Mouse (Mus musculus): ENCODE results near the gene Gbgt1. TPM values are rescaled to one million over a fixed set of nuclear protein-coding genes. Genes with fewer than 3 reads are reported as not detected.

Gbgt1 gene
- polyA plus RNA-seq, 1 experiment from 2014 or later = 1.8 TPM

GRCm38 (mm10) chr2:28540587-28541227 lies 44.0 kb downstream of the Gbgt1 start:
- ATAC-seq (ENCODE audit: borderline replicate concordance, extremely low read depth, low FRiP score, low TSS enrichment) = no peak
- WGBS = 73% methylated on average over 8 of the region's 8 CpGs
- Histone ChIP-seq H3K27ac (no peak overlapping the region), H3K4me3 (no peak overlapping the region), H3K36me3 (peaks cover 33% of the 10 kb centered on the region), H3K4me1 (peaks cover 46% of the 10 kb centered on the region), H3K27me3 (no peaks in the 10 kb centered on the region), H3K9ac (no peak overlapping the region), H3K9me3 (no peaks in the 10 kb centered on the region), H3K4me2 (no peak overlapping the region)

DNA sequence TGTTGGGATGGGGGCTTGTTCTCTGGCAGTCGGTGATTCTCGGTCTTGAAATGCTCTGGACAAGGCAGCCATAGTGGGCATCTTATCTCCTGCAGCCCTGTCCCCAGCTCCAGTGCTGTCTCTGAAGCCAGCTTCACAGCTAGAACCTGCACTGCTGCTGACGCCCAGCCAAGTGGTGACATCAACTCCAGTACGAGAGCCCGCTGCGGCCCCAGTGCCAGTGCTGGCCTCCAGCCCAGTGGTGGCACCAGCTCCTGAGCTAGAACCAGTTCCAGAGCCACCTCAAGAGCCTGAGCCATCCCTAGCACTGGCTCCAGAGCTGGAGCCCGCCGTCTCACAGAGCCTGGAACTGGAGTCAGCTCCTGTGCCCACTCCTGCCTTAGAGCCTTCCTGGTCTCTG lies 47.2 kb downstream of the Gbgt1 start:
- Histone ChIP-seq H3K27me3 (no peaks in the 10 kb centered on the region), H3K4me3 (no peak overlapping the region), H3K4me1 (peaks cover 15% of the 10 kb centered on the region), H3K36me3 (peaks cover 48% of the 10 kb centered on the region), H3K9ac (no peak overlapping the region), H3K4me2 (no peak overlapping the region), H3K27ac (no peak overlapping the region), H3K9me3 (no peaks in the 10 kb centered on the region)
- 89% methylated on average over 8 of the region's 8 CpGs for WGBS
- no peak for ATAC-seq (ENCODE audit: borderline replicate concordance, extremely low read depth, low FRiP score, low TSS enrichment)

DNA sequence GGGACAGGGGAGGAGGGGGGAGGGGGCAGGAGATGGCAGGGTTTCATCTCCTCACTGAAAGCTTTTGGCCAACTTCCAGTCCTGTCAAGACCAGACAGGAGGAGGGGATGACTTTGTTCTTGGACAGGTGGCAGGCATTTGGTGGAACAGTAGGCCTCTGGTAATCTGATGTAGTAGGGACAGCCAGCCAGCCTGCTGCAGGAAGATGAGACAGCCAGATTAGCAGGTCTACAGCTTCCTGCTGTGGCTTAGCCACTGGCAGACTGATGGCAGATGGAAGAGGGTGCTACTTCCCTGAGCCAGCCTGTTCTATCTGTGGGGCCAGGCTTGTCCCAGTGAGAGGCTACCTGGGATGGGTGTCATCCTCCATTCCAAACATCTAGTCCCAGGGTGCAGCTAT lies 49.3 kb downstream of the Gbgt1 start:
- Histone ChIP-seq H3K9ac (no peak overlapping the region), H3K9me3 (no peaks in the 10 kb centered on the region), H3K4me2 (no peak overlapping the region), H3K4me3 (no peak overlapping the region), H3K27ac (no peak overlapping the region), H3K27me3 (no peaks in the 10 kb centered on the region), H3K36me3 (peaks cover 69% of the 10 kb centered on the region), H3K4me1 (no peaks in the 10 kb centered on the region)
- ATAC-seq (ENCODE audit: borderline replicate concordance, extremely low read depth, low FRiP score, low TSS enrichment) = no peak

- WGBS = 74% methylated on average over 6 of the region's 6 CpGs
- Histone ChIP-seq H3K4me3 (no peak overlapping the region), H3K4me1 (no peaks in the 10 kb centered on the region), H3K36me3 (peaks cover 75% of the 10 kb centered on the region), H3K27me3 (no peaks in the 10 kb centered on the region), H3K9me3 (no peaks in the 10 kb centered on the region), H3K9ac (no peak overlapping the region), H3K4me2 (no peak overlapping the region), H3K27ac (no peak overlapping the region)
- no peak for ATAC-seq (ENCODE audit: borderline replicate concordance, extremely low read depth, low FRiP score, low TSS enrichment)
Measured at GRCm38 (mm10) chr2:28546560-28546959, 49.9 kb downstream of the Gbgt1 start.

DNA sequence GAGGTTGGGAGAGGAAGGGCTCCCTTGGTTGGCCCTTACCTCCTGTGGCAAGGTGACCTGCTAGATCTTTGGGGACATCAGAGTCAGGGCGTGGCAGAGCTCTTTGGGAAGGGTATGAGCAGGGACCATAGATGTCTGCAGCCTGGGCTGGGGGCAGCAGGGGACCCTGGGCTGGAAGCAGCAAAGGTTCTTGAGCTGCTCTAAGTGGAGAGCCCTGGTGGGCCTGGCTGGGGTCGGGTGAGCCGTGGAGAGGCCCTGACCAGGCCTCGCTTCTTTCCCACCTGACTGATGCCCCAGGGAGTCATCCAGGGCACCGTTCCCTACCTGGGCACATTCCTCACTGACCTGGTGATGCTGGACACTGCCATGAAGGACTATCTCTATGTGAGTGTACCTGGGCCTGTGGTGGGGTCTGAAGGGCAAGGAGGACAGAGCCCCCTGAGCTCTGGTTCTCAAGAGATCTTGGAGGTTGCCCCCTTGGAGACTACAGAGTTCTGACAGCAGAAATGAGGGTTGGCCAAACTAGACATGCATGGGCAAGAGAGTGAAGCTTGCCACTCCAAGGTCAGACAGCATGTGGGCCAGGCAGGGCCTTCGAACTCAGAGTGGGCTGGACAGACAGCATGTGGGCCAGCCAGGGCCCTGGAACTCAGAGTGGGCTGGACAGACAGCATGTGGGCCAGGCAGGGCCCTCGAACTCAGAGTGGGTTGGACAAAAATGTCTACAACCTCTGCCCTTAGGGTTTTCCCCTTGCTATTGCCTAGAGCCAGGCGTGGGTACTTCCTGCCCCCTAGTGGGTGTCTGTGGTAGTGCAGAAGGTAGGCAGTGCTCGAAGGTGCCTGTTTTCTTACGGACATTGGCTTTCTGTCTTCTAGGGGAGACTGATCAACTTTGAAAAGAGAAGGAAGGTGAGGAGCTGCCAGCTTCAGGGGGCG lies 50.8 kb downstream of the Gbgt1 start:
- Histone ChIP-seq H3K4me2 (no peak overlapping the region), H3K9me3 (no peaks in the 10 kb centered on the region), H3K27ac (no peak overlapping the region), H3K36me3 (peaks cover 79% of the 10 kb centered on the region), H3K27me3 (no peaks in the 10 kb centered on the region), H3K4me1 (no peaks in the 10 kb centered on the region), H3K4me3 (no peak overlapping the region), H3K9ac (no peak overlapping the region)
- WGBS = 50% methylated on average over 11 of the region's 11 CpGs
- ATAC-seq (ENCODE audit: borderline replicate concordance, extremely low read depth, low FRiP score, low TSS enrichment) = peak; percentile 51; the same call in 1 of the 2 replicates

DNA sequence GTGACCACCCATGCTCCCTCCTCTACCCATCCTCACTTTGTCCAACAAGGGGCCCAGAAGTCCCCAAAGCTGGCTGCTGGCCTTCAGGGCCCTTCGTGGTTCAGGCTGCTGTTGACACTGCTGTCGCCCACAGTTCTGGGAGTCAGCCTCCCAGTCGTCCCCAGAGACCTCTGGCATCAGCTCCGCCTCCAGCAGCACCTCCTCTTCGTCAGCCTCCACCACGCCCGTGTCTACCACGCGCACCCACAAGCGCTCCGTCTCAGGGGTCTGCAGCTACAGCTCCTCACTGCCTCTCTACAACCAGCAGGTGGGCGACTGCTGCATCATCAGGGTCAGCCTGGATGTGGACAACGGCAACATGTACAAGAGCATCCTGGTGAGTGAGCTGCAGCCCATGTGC lies 52.5 kb downstream of the Gbgt1 start:
- peaks cover 76% of the 10 kb centered on the region for H3K36me3 ChIP-seq
- no peak overlapping the region for H3K27ac ChIP-seq
- H3K9ac ChIP-seq = no peak overlapping the region
- H3K9me3 ChIP-seq = no peaks in the 10 kb centered on the region
- no peaks in the 10 kb centered on the region for H3K27me3 ChIP-seq
- 87% methylated on average over 13 of the region's 13 CpGs for WGBS
- H3K4me2 ChIP-seq = no peak overlapping the region
- ATAC-seq (ENCODE audit: borderline replicate concordance, extremely low read depth, low FRiP score, low TSS enrichment) = no peak
- no peaks in the 10 kb centered on the region for H3K4me1 ChIP-seq
- H3K4me3 ChIP-seq = no peak overlapping the region

GRCm38 (mm10) chr2:28552301-28552700 lies 55.6 kb downstream of the Gbgt1 start:
- Histone ChIP-seq H3K36me3 (peaks cover 55% of the 10 kb centered on the region), H3K9me3 (no peaks in the 10 kb centered on the region)
- 91% methylated on average over 5 of the region's 5 CpGs for WGBS

More at GRCm38 (mm10) chr2:28552301-28552700, 55.6 kb downstream of the Gbgt1 start:
- Histone ChIP-seq H3K27ac (no peak overlapping the region), H3K9ac (no peak overlapping the region), H3K27me3 (no peaks in the 10 kb centered on the region), H3K4me2 (no peak overlapping the region), H3K4me1 (no peaks in the 10 kb centered on the region), H3K4me3 (no peak overlapping the region)
- ATAC-seq (ENCODE audit: borderline replicate concordance, extremely low read depth, low FRiP score, low TSS enrichment) = no peak

Other genes with a start within 250 kb of the Gbgt1 start
- gene Ppp1r26, start 50.1 kb upstream of the Gbgt1 start, polyA plus RNA-seq (2015; fragmentation: Nextera tagmentation; extraction: Ambion mirVana) = 5.2 and 6.0 TPM in 2 replicates
- gene 1700007K13Rik, start 30.6 kb upstream of the Gbgt1 start, polyA plus RNA-seq (2015; fragmentation: Nextera tagmentation; extraction: Ambion mirVana) = 1.7 and 1.9 TPM in 2 replicates
- gene Mrps2, start 28.8 kb upstream of the Gbgt1 start, polyA plus RNA-seq (2015; fragmentation: Nextera tagmentation; extraction: Ambion mirVana) = 53.0 and 53.7 TPM in 2 replicates
- 2.2 and 3.5 TPM in 2 replicates for gene Gm10134, start 9.2 kb downstream of the Gbgt1 start, polyA plus RNA-seq (2015; fragmentation: Nextera tagmentation; extraction: Ambion mirVana)
- 30.9 and 31.7 TPM in 2 replicates for gene Ralgds, start 16.2 kb downstream of the Gbgt1 start, polyA plus RNA-seq (2015; fragmentation: Nextera tagmentation; extraction: Ambion mirVana)
- gene Cel, start 66.5 kb downstream of the Gbgt1 start, polyA plus RNA-seq (2015; fragmentation: Nextera tagmentation; extraction: Ambion mirVana) = 1.9 TPM in 1 of 2 replicates, not detected in the other
- gene Gtf3c5, start 86.9 kb downstream of the Gbgt1 start, polyA plus RNA-seq (2015; fragmentation: Nextera tagmentation; extraction: Ambion mirVana) = 45.3 and 46.7 TPM in 2 replicates
- gene Gfi1b, start 125.1 kb downstream of the Gbgt1 start, polyA plus RNA-seq (2015; fragmentation: Nextera tagmentation; extraction: Ambion mirVana) = 0.49 and 1.0 TPM in 2 replicates
- 17.8 and 20.6 TPM in 2 replicates for gene Tsc1, start 144.3 kb downstream of the Gbgt1 start, polyA plus RNA-seq (2015; fragmentation: Nextera tagmentation; extraction: Ambion mirVana)
- gene Spaca9, start 202.8 kb downstream of the Gbgt1 start, polyA plus RNA-seq (2015; fragmentation: Nextera tagmentation; extraction: Ambion mirVana) = 3.5 and 4.0 TPM in 2 replicates
- gene Ak8, start 203.3 kb downstream of the Gbgt1 start, polyA plus RNA-seq (2015; fragmentation: Nextera tagmentation; extraction: Ambion mirVana) = 1.7 and 1.9 TPM in 2 replicates